Mouse (Mus musculus) lung, embryonic 15.5 days (tissue): ENCODE data around the gene Arrb1. TPM values are rescaled to one million over a fixed set of nuclear protein-coding genes. Genes with fewer than 3 reads are reported as not detected.

Experiments used
- ATAC-seq: fragments of 200-750 bp; cut with Nextera tagmentation; 2 replicates; pipeline ENCODE4 v1.8.0; 2017; ENCODE audit warnings: moderate number of reproducible peaks, borderline replicate concordance; ENCODE audit not compliant: low FRiP score, low TSS enrichment; ENCODE audit errors: extremely low read depth
- H3K27ac ChIP-seq: fragments of 300-500 bp; sonication (generic); 2 replicates; pipeline ENCODE4 v1.5.1; 2015; ENCODE audit warnings: moderate library complexity, mild to moderate bottlenecking, inconsistent platforms
- H3K27me3 ChIP-seq: fragments of 300-500 bp; sonication (generic); 2 replicates; pipeline ENCODE4 v1.6.1; 2015; ENCODE audit warnings: inconsistent platforms
- H3K36me3 ChIP-seq: fragments of 300-500 bp; sonication (generic); 2 replicates; pipeline ENCODE4 v1.6.1; 2015; ENCODE audit warnings: inconsistent platforms
- H3K4me1 ChIP-seq: fragments of 300-500 bp; sonication (generic); 2 replicates; pipeline ENCODE4 v1.6.1; 2015; ENCODE audit warnings: inconsistent platforms
- H3K4me2 ChIP-seq: fragments of 300-500 bp; sonication (generic); 2 replicates; pipeline ENCODE4 v1.6.1; 2015; ENCODE audit warnings: inconsistent platforms, mild to moderate bottlenecking, moderate library complexity
- H3K4me3 ChIP-seq: fragments of 300-500 bp; sonication (generic); 2 replicates; pipeline ENCODE4 v1.5.1; 2015; ENCODE audit warnings: mild to moderate bottlenecking, inconsistent platforms
- H3K9ac ChIP-seq: fragments of 300-500 bp; sonication (generic); 2 replicates; pipeline ENCODE4 v1.6.1; 2015; ENCODE audit warnings: inconsistent platforms
- H3K9me3 ChIP-seq: fragments of 300-500 bp; sonication (generic); 2 replicates; pipeline ENCODE4 v1.6.1; 2016; ENCODE audit warnings: inconsistent platforms
- WGBS: fragments of 180-500 bp; shearing (Covaris S2); methylation state at CpG from one replicate; pipeline ENCODE4 v1.1.7; 2015; 5-methylcytosine and 5-hydroxymethylcytosine counted together
- polyA plus RNA-seq: library from polyadenylated mRNA; unstranded; fragments of >200 nt; fragmentation: Nextera tagmentation; extraction: Ambion mirVana; gene quantifications from 2 replicates; pipeline ENCODE4 v1.2.1, GENCODE M21; 2015

Gene Arrb1
- polyA plus RNA-seq, 1 experiment from 2014 or later, result 16.1 TPM

DNA sequence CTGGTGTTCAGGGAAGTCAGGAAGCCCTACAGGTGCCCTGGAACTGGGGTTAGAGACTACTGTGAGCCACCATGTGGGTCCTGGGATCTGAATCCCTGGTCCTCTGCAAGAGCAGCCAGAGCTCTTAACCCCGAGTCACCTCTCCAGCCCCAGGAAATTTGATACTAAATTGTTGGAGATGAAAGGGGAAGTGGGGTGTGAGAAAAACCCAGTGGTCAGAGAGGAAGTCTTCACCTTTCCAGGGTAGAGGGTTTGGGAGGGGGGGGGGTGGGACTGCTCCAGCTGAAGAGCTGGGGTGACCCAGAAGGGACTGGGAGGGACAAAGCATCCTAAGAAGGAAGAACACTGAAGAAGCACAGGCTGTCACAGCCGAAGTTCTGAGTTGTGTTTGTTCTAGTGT lies 72.4 kb downstream of the Arrb1 start:
- Histone ChIP-seq H3K27ac (no peak overlapping the region), H3K9ac (no peak overlapping the region), H3K9me3 (no peaks in the 10 kb centered on the region), H3K27me3 (no peaks in the 10 kb centered on the region), H3K36me3 (peaks cover 11% of the 10 kb centered on the region), H3K4me1 (no peaks in the 10 kb centered on the region), H3K4me3 (no peak overlapping the region), H3K4me2 (no peak overlapping the region)
- 30% methylated on average over 2 of the region's 2 CpGs for WGBS
- ATAC-seq, result no peak

DNA sequence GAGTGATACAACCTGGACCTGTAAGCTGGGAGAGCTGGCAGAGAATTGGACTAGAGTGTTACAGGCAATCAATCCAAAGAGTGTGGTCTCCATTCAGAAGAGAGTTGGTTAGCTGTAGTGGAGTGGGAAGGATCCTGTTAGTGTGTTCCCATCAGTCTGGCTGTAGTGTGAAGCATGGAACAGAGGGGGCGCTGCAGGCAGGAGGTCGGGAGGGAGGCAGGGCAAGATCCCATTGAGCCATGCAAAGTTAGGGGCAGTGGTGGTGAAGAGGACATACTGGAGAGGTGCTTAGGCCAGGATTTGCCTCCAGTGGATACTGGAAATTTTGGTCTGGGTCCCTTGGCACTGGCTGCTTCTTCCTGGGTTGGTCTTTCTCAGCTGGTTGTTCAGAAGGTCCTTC lies 83.0 kb downstream of the Arrb1 start:
- no peak overlapping the region for H3K27ac ChIP-seq
- no peak for ATAC-seq
- no peak overlapping the region for H3K4me3 ChIP-seq
- H3K4me2 ChIP-seq, result no peak overlapping the region
- H3K36me3 ChIP-seq, result no peaks in the 10 kb centered on the region
- H3K9ac ChIP-seq, result no peak overlapping the region
- no peaks in the 10 kb centered on the region for H3K4me1 ChIP-seq
- WGBS, result 74% methylated on average over 2 of the region's 2 CpGs
- H3K27me3 ChIP-seq, result peaks cover 24% of the 10 kb centered on the region
- no peaks in the 10 kb centered on the region for H3K9me3 ChIP-seq

DNA sequence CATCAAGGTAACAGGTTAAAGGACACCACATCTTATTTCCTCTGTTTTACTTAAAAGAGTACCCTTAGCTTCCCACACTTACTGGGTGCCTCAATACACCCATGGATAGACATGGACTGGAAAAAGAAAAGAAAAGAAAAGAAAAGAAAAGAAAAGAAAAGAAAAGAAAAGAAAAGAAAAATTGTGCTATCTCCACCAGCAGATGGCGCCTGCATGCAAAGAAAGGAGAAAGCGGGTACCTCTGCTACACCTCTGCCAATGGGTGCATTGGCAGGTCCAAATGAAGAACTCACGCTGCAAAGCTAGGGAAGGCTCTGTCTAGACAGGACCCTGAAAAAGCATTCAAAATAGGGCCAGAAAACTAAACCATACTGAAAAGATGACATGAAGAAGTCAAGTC lies 83.6 kb downstream of the Arrb1 start:
- ATAC-seq, result no peak
- 9% methylated on average over 3 of the region's 3 CpGs for WGBS
- H3K27me3 ChIP-seq, result peaks cover 30% of the 10 kb centered on the region

DNA sequence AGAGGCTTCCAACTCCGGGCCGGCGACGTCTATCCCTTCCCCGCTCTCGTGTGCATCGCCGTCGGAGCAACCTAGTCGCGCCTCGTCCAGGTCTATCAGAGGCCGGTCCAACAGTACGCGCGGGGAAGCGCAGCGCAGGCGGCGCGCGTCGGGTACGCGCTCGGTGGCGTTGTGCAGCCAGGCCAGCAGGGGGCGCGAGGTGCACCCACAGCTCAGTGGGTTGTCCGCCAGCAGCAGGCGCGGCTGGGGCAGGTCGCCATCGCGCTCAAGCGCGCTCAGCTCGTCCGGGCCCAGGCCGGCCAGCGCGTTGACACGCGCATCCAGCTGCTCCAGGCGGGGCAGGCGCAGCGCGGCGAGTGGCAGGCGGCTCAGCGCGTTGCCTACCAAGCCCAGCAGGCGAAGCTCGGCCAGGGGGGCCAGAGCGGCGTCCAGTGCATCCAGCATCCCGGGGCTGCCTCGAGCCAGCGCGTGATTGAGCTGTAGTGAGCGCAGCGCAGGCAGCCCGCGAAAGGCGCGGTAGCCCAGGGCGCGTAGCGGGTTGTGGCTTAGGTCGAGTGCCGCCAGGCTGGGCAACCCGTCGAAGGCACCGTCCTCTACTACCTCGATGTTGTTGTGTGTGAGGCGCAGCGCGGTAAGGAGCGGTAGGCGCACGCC lies 90.6 kb downstream of the Arrb1 start:
- Histone ChIP-seq H3K4me1 (peaks cover 18% of the 10 kb centered on the region), H3K27me3 (peaks cover 81% of the 10 kb centered on the region)
- peak; percentile 81 for ATAC-seq

More for the DNA sequence above, 83.6 kb downstream of the Arrb1 start:
- no peaks in the 10 kb centered on the region for H3K36me3 ChIP-seq
- H3K4me3 ChIP-seq, result no peak overlapping the region
- no peaks in the 10 kb centered on the region for H3K4me1 ChIP-seq
- H3K4me2 ChIP-seq, result no peak overlapping the region
- H3K9me3 ChIP-seq, result no peaks in the 10 kb centered on the region
- H3K9ac ChIP-seq, result no peak overlapping the region
- no peak overlapping the region for H3K27ac ChIP-seq

DNA sequence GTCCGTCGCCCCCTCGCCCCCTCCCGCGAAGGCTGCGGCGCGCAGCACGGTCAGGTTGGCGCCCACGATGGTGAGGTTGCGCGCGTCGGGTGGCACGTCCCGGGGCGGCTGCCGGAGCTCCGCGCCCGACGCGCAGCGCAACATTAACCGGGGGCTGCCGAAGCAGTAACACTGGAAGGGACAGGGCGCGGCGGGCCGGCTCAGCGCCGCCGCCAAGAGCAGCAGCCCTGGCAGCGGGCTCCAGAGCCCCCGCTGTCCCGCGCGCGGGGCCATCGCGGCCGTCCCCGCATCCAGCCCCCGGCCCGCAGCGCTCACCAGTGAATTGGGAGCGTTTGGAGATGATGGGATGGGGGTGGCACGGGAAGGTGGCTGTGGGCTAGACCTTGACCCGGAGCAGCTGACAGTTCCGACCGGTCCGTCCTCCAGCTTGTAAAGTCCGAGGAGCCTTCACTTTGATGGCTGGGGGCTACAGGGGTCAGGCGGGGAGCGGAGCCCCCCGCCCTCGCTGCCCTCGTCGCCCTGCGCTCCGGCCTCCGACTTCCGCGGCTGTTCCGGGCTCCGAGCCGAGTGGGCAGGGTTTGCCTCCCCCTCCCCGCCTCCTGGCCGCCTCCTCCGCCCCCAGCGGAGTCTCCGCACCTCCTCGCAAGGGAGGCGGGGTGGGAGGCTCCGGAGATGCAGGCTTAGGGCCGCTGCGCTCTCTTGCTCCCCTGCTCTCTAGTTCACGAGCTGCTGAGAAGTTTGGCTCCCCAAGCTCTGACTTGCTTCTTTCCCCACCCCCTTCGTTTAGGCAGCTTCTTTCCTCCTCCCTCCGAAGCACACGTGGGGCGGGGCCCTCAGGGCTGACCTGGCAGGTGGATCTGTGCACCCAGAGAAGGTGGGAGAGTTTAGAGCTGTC lies 91.4 kb downstream of the Arrb1 start, which contains the start of gene Tpbgl:
Gene Tpbgl, minus strand, starts transcription at position 728 of the 895 bp plus-strand sequence.
- H3K36me3 ChIP-seq, result no peaks in the 10 kb centered on the region
- ATAC-seq, result peak; percentile 48; the same call in 1 of the 2 replicates
- H3K27me3 ChIP-seq, result peaks cover 81% of the 10 kb centered on the region
- H3K4me2 ChIP-seq, result peak within 1 kb of the TSS; percentile 99
- peak within 1 kb of the TSS; percentile 48 for H3K4me3 ChIP-seq
- no peaks in the 10 kb centered on the region for H3K9me3 ChIP-seq
- H3K9ac ChIP-seq, result peak within 1 kb of the TSS; percentile 40
- no peak within 1 kb of the TSS for H3K27ac ChIP-seq
- 2% methylated on average over 71 of the region's 83 CpGs for WGBS
- peaks cover 18% of the 10 kb centered on the region for H3K4me1 ChIP-seq

More for the DNA sequence above, 90.6 kb downstream of the Arrb1 start:
- Histone ChIP-seq H3K9me3 (no peaks in the 10 kb centered on the region), H3K36me3 (no peaks in the 10 kb centered on the region), H3K9ac (peak overlapping the region; percentile 40), H3K27ac (no peak overlapping the region), H3K4me3 (peak overlapping the region; percentile 48), H3K4me2 (peak overlapping the region; percentile 99)
- under 1% methylated on average over 80 of the region's 81 CpGs for whole genome bisulfite sequencing

- WGBS, result 4% methylated on average over 7 of the region's 7 CpGs
- peak overlapping the region; percentile 99 for H3K4me2 ChIP-seq
These were observed 92.1 kb downstream of the Arrb1 start for GRCm38 (mm10) chr7:99627366-99627765.

DNA sequence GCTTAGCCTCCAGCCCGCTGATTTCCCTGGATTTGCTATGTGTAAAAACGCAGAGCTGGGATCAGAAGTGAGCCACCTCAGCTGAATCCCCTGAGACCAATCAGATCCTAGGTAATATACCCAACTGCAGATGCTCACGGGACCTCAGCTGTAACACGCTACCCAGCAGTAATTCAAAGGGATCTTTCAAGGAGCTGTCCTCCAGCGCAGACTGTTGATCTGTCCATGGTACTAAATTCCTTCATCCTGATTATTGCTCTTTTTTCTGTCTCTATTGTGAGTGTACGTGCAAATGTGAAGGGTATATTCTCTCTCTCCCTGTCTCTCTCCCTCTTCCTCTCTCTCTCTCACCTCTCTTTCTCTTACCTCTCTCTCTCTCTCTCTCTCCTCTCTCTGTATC lies 97.0 kb downstream of the Arrb1 start:
- ATAC-seq, result no peak
- H3K27ac ChIP-seq, result no peak overlapping the region
- H3K4me2 ChIP-seq, result no peak overlapping the region
- no peaks in the 10 kb centered on the region for H3K36me3 ChIP-seq
- H3K4me1 ChIP-seq, result no peaks in the 10 kb centered on the region
- H3K9me3 ChIP-seq, result no peaks in the 10 kb centered on the region
- no peak overlapping the region for H3K4me3 ChIP-seq
- WGBS, result 9% methylated on average over 6 of the region's 6 CpGs
- peaks cover 28% of the 10 kb centered on the region for H3K27me3 ChIP-seq
- H3K9ac ChIP-seq, result no peak overlapping the region

More at GRCm38 (mm10) chr7:99627366-99627765, 92.1 kb downstream of the Arrb1 start:
- Histone ChIP-seq H3K9ac (no peak overlapping the region), H3K4me3 (0 out of 2 replicates have a peak overlapping the region, but pooled peaks have one; percentile 48), H3K27me3 (peaks cover 75% of the 10 kb centered on the region), H3K4me1 (peaks cover 18% of the 10 kb centered on the region), H3K27ac (no peak overlapping the region), H3K9me3 (no peaks in the 10 kb centered on the region), H3K36me3 (no peaks in the 10 kb centered on the region)
- no peak for ATAC-seq

GRCm38 (mm10) chr7:99633966-99634665 lies 98.8 kb downstream of the Arrb1 start:
- Histone ChIP-seq H3K27ac (no peak overlapping the region), H3K27me3 (peaks cover 9% of the 10 kb centered on the region), H3K4me1 (no peaks in the 10 kb centered on the region), H3K4me3 (no peak overlapping the region), H3K36me3 (no peaks in the 10 kb centered on the region), H3K9ac (no peak overlapping the region), H3K9me3 (no peaks in the 10 kb centered on the region), H3K4me2 (no peak overlapping the region)
- WGBS, result 65% methylated on average over 8 of the region's 8 CpGs
- no peak for ATAC-seq

- Histone ChIP-seq H3K4me1 (no peaks in the 10 kb centered on the region), H3K9me3 (no peaks in the 10 kb centered on the region), H3K9ac (no peak overlapping the region), H3K36me3 (no peaks in the 10 kb centered on the region), H3K27me3 (no peaks in the 10 kb centered on the region), H3K4me3 (no peak overlapping the region), H3K27ac (no peak overlapping the region), H3K4me2 (no peak overlapping the region)
- WGBS, result 33% methylated on average over 4 of the region's 4 CpGs
- ATAC-seq, result no peak
These were observed 106.0 kb downstream of the Arrb1 start for GRCm38 (mm10) chr7:99641245-99641644.

DNA sequence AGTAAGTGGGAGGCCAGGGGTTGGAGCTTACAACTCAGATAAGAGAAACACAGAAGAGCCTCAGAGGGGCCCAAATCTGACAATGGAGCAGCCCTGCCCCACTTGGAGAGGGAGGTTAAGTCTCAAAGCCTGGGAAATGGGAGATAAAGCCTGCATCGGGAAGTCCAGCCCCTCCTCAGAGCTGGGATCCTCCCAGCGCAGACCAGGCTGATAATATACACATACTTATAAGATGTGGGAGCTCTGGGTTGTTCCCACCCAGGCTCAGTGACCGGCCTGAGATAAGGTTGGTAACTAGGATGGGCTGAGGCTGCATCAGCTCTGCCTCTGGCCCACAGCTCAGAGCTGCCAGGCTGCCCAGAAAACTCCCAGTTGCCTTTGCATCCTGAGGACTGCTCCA lies 106.8 kb downstream of the Arrb1 start:
- Histone ChIP-seq H3K4me1 (no peaks in the 10 kb centered on the region), H3K4me3 (no peak overlapping the region), H3K9ac (no peak overlapping the region), H3K9me3 (no peaks in the 10 kb centered on the region), H3K27ac (no peak overlapping the region), H3K36me3 (no peaks in the 10 kb centered on the region), H3K27me3 (no peaks in the 10 kb centered on the region), H3K4me2 (no peak overlapping the region)
- 20% methylated on average over 3 of the region's 3 CpGs for WGBS
- ATAC-seq, result no peak; the same call in 1 of the 2 replicates

DNA sequence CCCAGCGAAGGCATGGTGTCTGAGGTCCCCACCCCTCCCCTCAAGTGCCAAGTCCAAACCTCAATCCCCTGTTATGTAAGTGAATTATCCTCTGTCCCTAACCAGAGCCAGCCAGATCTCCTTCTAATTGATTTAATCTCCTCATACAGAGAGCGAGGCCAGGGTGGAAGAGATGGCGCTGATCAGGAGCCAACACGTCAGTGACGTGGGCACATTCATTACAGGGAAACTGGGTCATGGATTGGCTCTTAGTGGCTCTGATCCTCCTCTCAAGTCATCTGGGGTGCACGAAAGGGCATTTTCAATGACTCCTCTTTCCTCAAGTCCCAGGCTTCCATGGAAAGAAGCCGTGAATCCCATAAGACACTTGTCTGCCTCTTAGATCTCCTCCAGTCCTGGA lies 109.4 kb downstream of the Arrb1 start:
- Histone ChIP-seq H3K4me3 (no peak overlapping the region), H3K4me2 (no peak overlapping the region), H3K4me1 (no peaks in the 10 kb centered on the region), H3K9me3 (no peaks in the 10 kb centered on the region), H3K9ac (no peak overlapping the region), H3K27ac (no peak overlapping the region), H3K36me3 (no peaks in the 10 kb centered on the region), H3K27me3 (no peaks in the 10 kb centered on the region)
- ATAC-seq, result no peak
- WGBS, result 69% methylated on average over 7 of the region's 7 CpGs
